Mouse (Mus musculus) kidney, embryonic 16.5 days (tissue): Measurements from ENCODE around the gene Lhx8. TPM values are rescaled to one million over a fixed set of nuclear protein-coding genes. Genes with fewer than 3 reads are reported as not detected.

Experiments used
- ATAC-seq: fragments of 200-750 bp; cut with Nextera tagmentation; 2 replicates; pipeline ENCODE4 v1.8.0; 2017; ENCODE audit warnings: moderate TSS enrichment; ENCODE audit not compliant: low FRiP score, low TSS enrichment
- H3K27ac ChIP-seq: fragments of 300-500 bp; sonication (generic); 2 replicates; pipeline ENCODE4 v1.5.1; 2014; ENCODE audit warnings: low read length
- H3K27me3 ChIP-seq: fragments of 300-500 bp; sonication (generic); 2 replicates; pipeline ENCODE4 v1.6.1; 2014; ENCODE audit warnings: low read length, control low read depth, mixed read lengths; ENCODE audit not compliant: insufficient read depth
- H3K36me3 ChIP-seq: fragments of 300-500 bp; sonication (generic); 2 replicates; pipeline ENCODE4 v1.6.1; 2014; ENCODE audit warnings: low read length, control low read depth, mixed read lengths; ENCODE audit not compliant: insufficient read depth
- H3K4me1 ChIP-seq: fragments of 300-500 bp; sonication (generic); 2 replicates; pipeline ENCODE4 v1.6.1; 2014; ENCODE audit warnings: low read length, control low read depth, mixed read lengths; ENCODE audit not compliant: insufficient read depth
- H3K4me2 ChIP-seq: fragments of 300-500 bp; sonication (generic); replicated peaks from 2 replicates; pipeline ENCODE4 v1.6.1; 2014; ENCODE audit warnings: low read depth, low read length
- H3K4me3 ChIP-seq: fragments of 300-500 bp; sonication (generic); 2 replicates; pipeline ENCODE4 v1.5.1; 2014; ENCODE audit warnings: mild to moderate bottlenecking, low read length
- H3K9ac ChIP-seq: fragments of 300-500 bp; sonication (generic); replicated peaks from 2 replicates; pipeline ENCODE4 v1.6.1; 2014; ENCODE audit warnings: low read length
- H3K9me3 ChIP-seq: fragments of 300-500 bp; sonication (generic); 2 replicates; pipeline ENCODE4 v1.6.1; 2016; ENCODE audit warnings: low read length, control low read depth
- whole genome bisulfite sequencing: fragments of 180-500 bp; shearing (Covaris S2); extraction: QIAGEN DNeasy Blood & Tissue Kit; methylation state at CpG from one replicate; pipeline ENCODE4 v1.1.7; 2014; 5-methylcytosine and 5-hydroxymethylcytosine counted together
- polyA plus RNA-seq: library from polyadenylated mRNA; unstranded; fragments of >200 nt; fragmentation: Nextera tagmentation; extraction: Ambion mirVana; gene quantifications from 2 replicates; pipeline ENCODE4 v1.2.1, GENCODE M21; 2015

The Lhx8 gene
- polyA plus RNA-seq, 1 experiment from 2014 or later, result 0.20 TPM

- no peak overlapping the region for H3K4me2 ChIP-seq
- H3K36me3 ChIP-seq, result no peaks in the 10 kb centered on the region
- peaks cover 17% of the 10 kb centered on the region for H3K4me1 ChIP-seq
- H3K9ac ChIP-seq, result no peak overlapping the region
- H3K9me3 ChIP-seq, result no peaks in the 10 kb centered on the region
- WGBS, result 2% methylated on average over 13 of the region's 13 CpGs
- H3K4me3 ChIP-seq, result no peak overlapping the region
- H3K27me3 ChIP-seq, result peaks cover 90% of the 10 kb centered on the region
- no peak overlapping the region for H3K27ac ChIP-seq
- no peak for ATAC-seq
Measured at GRCm38 (mm10) chr3:154327110-154327882, 3.2 kb downstream of the Lhx8 start.

GRCm38 (mm10) chr3:154321921-154322574 is 8.4 kb downstream of the Lhx8 start:
- H3K27me3 ChIP-seq, result peaks cover 76% of the 10 kb centered on the region

GRCm38 (mm10) chr3:154317651-154318248 is 12.7 kb downstream of the Lhx8 start:
- H3K4me3 ChIP-seq, result no peak overlapping the region

More at GRCm38 (mm10) chr3:154321921-154322574, 8.4 kb downstream of the Lhx8 start:
- no peak for ATAC-seq
- Histone ChIP-seq H3K9me3 (no peaks in the 10 kb centered on the region), H3K27ac (no peak overlapping the region), H3K4me3 (no peak overlapping the region), H3K4me1 (no peaks in the 10 kb centered on the region), H3K36me3 (no peaks in the 10 kb centered on the region), H3K9ac (no peak overlapping the region), H3K4me2 (no peak overlapping the region)
- 60% methylated on average over 13 of the region's 13 CpGs for WGBS

GRCm38 (mm10) chr3:154305163-154305884 is 25.1 kb downstream of the Lhx8 start:
- H3K27ac ChIP-seq, result no peak overlapping the region
- no peaks in the 10 kb centered on the region for H3K27me3 ChIP-seq
- H3K36me3 ChIP-seq, result no peaks in the 10 kb centered on the region
- H3K9ac ChIP-seq, result no peak overlapping the region
- H3K4me2 ChIP-seq, result no peak overlapping the region
- no peaks in the 10 kb centered on the region for H3K4me1 ChIP-seq
- no peak for ATAC-seq
- no peaks in the 10 kb centered on the region for H3K9me3 ChIP-seq
- H3K4me3 ChIP-seq, result no peak overlapping the region
- WGBS, result 58% methylated on average over 16 of the region's 16 CpGs

More at GRCm38 (mm10) chr3:154317651-154318248, 12.7 kb downstream of the Lhx8 start:
- no peaks in the 10 kb centered on the region for H3K9me3 ChIP-seq
- H3K9ac ChIP-seq, result no peak overlapping the region
- no peak for ATAC-seq
- 18% methylated on average over 5 of the region's 5 CpGs for WGBS
- peaks cover 36% of the 10 kb centered on the region for H3K27me3 ChIP-seq
- no peaks in the 10 kb centered on the region for H3K36me3 ChIP-seq
- no peak overlapping the region for H3K4me2 ChIP-seq
- H3K4me1 ChIP-seq, result no peaks in the 10 kb centered on the region
- no peak overlapping the region for H3K27ac ChIP-seq

- H3K4me3 ChIP-seq, result no peak overlapping the region
- H3K9ac ChIP-seq, result no peak overlapping the region
- no peaks in the 10 kb centered on the region for H3K36me3 ChIP-seq
- no peaks in the 10 kb centered on the region for H3K27me3 ChIP-seq
- no peak overlapping the region for H3K27ac ChIP-seq
- no peak overlapping the region for H3K4me2 ChIP-seq
- H3K4me1 ChIP-seq, result no peaks in the 10 kb centered on the region
- no peak for ATAC-seq
- H3K9me3 ChIP-seq, result no peaks in the 10 kb centered on the region
- WGBS, result 81% methylated on average over 4 of the region's 4 CpGs
Measured at GRCm38 (mm10) chr3:154301102-154301501, 29.4 kb downstream of the Lhx8 start.

- ATAC-seq, result no peak
- Histone ChIP-seq H3K4me2 (no peak overlapping the region), H3K36me3 (no peaks in the 10 kb centered on the region), H3K27me3 (no peaks in the 10 kb centered on the region), H3K9ac (no peak overlapping the region), H3K4me1 (no peaks in the 10 kb centered on the region), H3K27ac (no peak overlapping the region), H3K4me3 (no peak overlapping the region), H3K9me3 (no peaks in the 10 kb centered on the region)
- 90% methylated on average over 9 of the region's 9 CpGs for WGBS
Measured at GRCm38 (mm10) chr3:154300006-154300405, 30.5 kb downstream of the Lhx8 start.

GRCm38 (mm10) chr3:154298490-154298889 is 32.0 kb downstream of the Lhx8 start:
- Histone ChIP-seq H3K9me3 (no peaks in the 10 kb centered on the region), H3K27ac (no peak overlapping the region), H3K27me3 (no peaks in the 10 kb centered on the region), H3K4me2 (no peak overlapping the region), H3K36me3 (no peaks in the 10 kb centered on the region), H3K9ac (no peak overlapping the region), H3K4me1 (no peaks in the 10 kb centered on the region), H3K4me3 (no peak overlapping the region)
- no peak for ATAC-seq

- no peak for ATAC-seq
Measured at GRCm38 (mm10) chr3:154297499-154297898, 33.0 kb downstream of the Lhx8 start.

GRCm38 (mm10) chr3:154294924-154295834 is 35.3 kb downstream of the Lhx8 start:
- Histone ChIP-seq H3K27ac (no peak overlapping the region), H3K4me2 (no peak overlapping the region), H3K9me3 (no peaks in the 10 kb centered on the region), H3K27me3 (0 out of 2 replicates have a peak, but pooled peaks cover 2% of the 10 kb centered on the region), H3K9ac (no peak overlapping the region), H3K4me3 (no peak overlapping the region), H3K36me3 (no peaks in the 10 kb centered on the region), H3K4me1 (no peaks in the 10 kb centered on the region)
- WGBS, result 91% methylated on average over 17 of the region's 17 CpGs
- no peak for ATAC-seq

More at GRCm38 (mm10) chr3:154297499-154297898, 33.0 kb downstream of the Lhx8 start:
- Histone ChIP-seq H3K4me1 (no peaks in the 10 kb centered on the region), H3K4me3 (no peak overlapping the region), H3K27me3 (no peaks in the 10 kb centered on the region), H3K27ac (no peak overlapping the region), H3K9me3 (no peaks in the 10 kb centered on the region), H3K9ac (no peak overlapping the region), H3K36me3 (no peaks in the 10 kb centered on the region), H3K4me2 (no peak overlapping the region)
- WGBS, result 59% methylated on average over 6 of the region's 6 CpGs
